Mouse (Mus musculus): ENCODE results near the gene Akr1a1. TPM values are rescaled to one million over a fixed set of nuclear protein-coding genes. Genes with fewer than 3 reads are reported as not detected.

Gene Akr1a1
- polyA plus RNA-seq, 1 experiment, result 554 TPM

Other genes starting within 250 kb of the Akr1a1 start
- gene Mast2, start 187.5 kb downstream of the Akr1a1 start, polyA plus RNA-seq (2012; rRNA removed), result 23.6 and 29.6 TPM in 2 replicates
- gene Ipp, start 144.1 kb downstream of the Akr1a1 start, polyA plus RNA-seq (2012; rRNA removed), result 6.9 and 7.1 TPM in 2 replicates
- gene Tmem69, start 95.7 kb downstream of the Akr1a1 start, polyA plus RNA-seq (2012; rRNA removed), result 9.0 and 10.6 TPM in 2 replicates
- gene Gpbp1l1, start 94.0 kb downstream of the Akr1a1 start, polyA plus RNA-seq (2012; rRNA removed), result 54.1 and 56.4 TPM in 2 replicates
- gene Ccdc17, start 55.0 kb downstream of the Akr1a1 start, polyA plus RNA-seq (2012; rRNA removed), result 17.2 and 22.3 TPM in 2 replicates
- gene Nasp, start 23.7 kb downstream of the Akr1a1 start, polyA plus RNA-seq (2012; rRNA removed), result 10.2 and 11.7 TPM in 2 replicates
- 456 and 471 TPM in 2 replicates for gene Prdx1, start 33.9 kb upstream of the Akr1a1 start, polyA plus RNA-seq (2012; rRNA removed)
- 16.8 and 18.0 TPM in 2 replicates for gene Mmachc, start 56.7 kb upstream of the Akr1a1 start, polyA plus RNA-seq (2012; rRNA removed)
- 41.4 and 63.0 TPM in 2 replicates for gene Ccdc163, start 56.8 kb upstream of the Akr1a1 start, polyA plus RNA-seq (2012; rRNA removed)
- gene Tesk2, start 69.3 kb upstream of the Akr1a1 start, polyA plus RNA-seq (2012; rRNA removed), result 7.2 and 7.7 TPM in 2 replicates
- gene Toe1, start 156.0 kb upstream of the Akr1a1 start, polyA plus RNA-seq (2012; rRNA removed), result 25.8 and 31.2 TPM in 2 replicates
- gene Mutyh, start 156.0 kb upstream of the Akr1a1 start, polyA plus RNA-seq (2012; rRNA removed), result 5.0 and 6.6 TPM in 2 replicates
- gene Hpdl, start 170.0 kb upstream of the Akr1a1 start, polyA plus RNA-seq (2012; rRNA removed), result 0.24 and 0.26 TPM in 2 replicates
- gene Zswim5, start 225.7 kb upstream of the Akr1a1 start, polyA plus RNA-seq (2012; rRNA removed), result 1.2 and 1.3 TPM in 2 replicates

All from urinary bladder, adult 2 months (tissue).